Mouse (Mus musculus): Measurements from ENCODE around the gene Slc25a11. TPM values are rescaled to one million over a fixed set of nuclear protein-coding genes. Genes with fewer than 3 reads are reported as not detected.

Slc25a11 gene
- polyA plus RNA-seq, 1 experiment from 2014 or later = 158 TPM

GRCm38 (mm10) chr11:70647716-70648420 lies 589 bp upstream of the Slc25a11 start:
- Histone ChIP-seq H3K27me3 (ENCODE audit: control insufficient read depth, insufficient read depth, low read length) (no peaks in the 10 kb centered on the region), H3K9ac (peak overlapping the region; percentile 80), H3K27ac (peak overlapping the region; percentile 88), H3K9me3 (ENCODE audit: control insufficient read depth, low read length) (no peaks in the 10 kb centered on the region), H3K36me3 (replicated peaks; ENCODE audit: control insufficient read depth, insufficient read depth) (peaks cover 73% of the 10 kb centered on the region), H3K4me1 (replicated peaks; ENCODE audit: control insufficient read depth, insufficient read depth, low read length) (peaks cover 30% of the 10 kb centered on the region), H3K4me2 (replicated peaks) (peak overlapping the region; percentile 100), H3K4me3 (replicated peaks; ENCODE audit: low read length) (peak overlapping the region; percentile 74)
- DNase-seq (ENCODE audit: low spot score) (no peak), ATAC-seq (ENCODE audit: low FRiP score) (peak; percentile 1; the same call in 1 of the 2 replicates)
- WGBS = 4% methylated on average over 28 of the region's 28 CpGs

- Histone ChIP-seq H3K27me3 (ENCODE audit: control insufficient read depth, insufficient read depth, low read length) (no peaks in the 10 kb centered on the region), H3K9ac (peak overlapping the region; percentile 94), H3K4me1 (replicated peaks; ENCODE audit: control insufficient read depth, insufficient read depth, low read length) (peaks cover 24% of the 10 kb centered on the region), H3K9me3 (ENCODE audit: control insufficient read depth, low read length) (no peaks in the 10 kb centered on the region), H3K27ac (peak overlapping the region; percentile 91), H3K36me3 (replicated peaks; ENCODE audit: control insufficient read depth, insufficient read depth) (peaks cover 60% of the 10 kb centered on the region), H3K4me3 (replicated peaks; ENCODE audit: low read length) (peak overlapping the region; percentile 74), H3K4me2 (replicated peaks) (peak overlapping the region; percentile 82)
- DNase-seq (ENCODE audit: low spot score) = no peak
- peak; percentile 2; the same call in 1 of the 2 replicates for ATAC-seq (ENCODE audit: low FRiP score)
- 22% methylated on average over 3 of the region's 3 CpGs for WGBS
Measured at GRCm38 (mm10) chr11:70646259-70646555, 1.1 kb downstream of the Slc25a11 start.

GRCm38 (mm10) chr11:70645461-70646258 lies 1.6 kb downstream of the Slc25a11 start:
- Histone ChIP-seq H3K36me3 (replicated peaks; ENCODE audit: control insufficient read depth, insufficient read depth) (peaks cover 55% of the 10 kb centered on the region), H3K27ac (peak overlapping the region; percentile 91; the same call in 1 of the 2 replicates), H3K4me1 (replicated peaks; ENCODE audit: control insufficient read depth, insufficient read depth, low read length) (peaks cover 24% of the 10 kb centered on the region), H3K27me3 (ENCODE audit: control insufficient read depth, insufficient read depth, low read length) (no peaks in the 10 kb centered on the region), H3K4me2 (replicated peaks) (peak overlapping the region; percentile 82), H3K4me3 (replicated peaks; ENCODE audit: low read length) (peak overlapping the region; percentile 74), H3K9ac (peak overlapping the region; percentile 94), H3K9me3 (ENCODE audit: control insufficient read depth, low read length) (no peaks in the 10 kb centered on the region)
- WGBS = 91% methylated on average over 12 of the region's 12 CpGs
- no peak for DNase-seq (ENCODE audit: low spot score)
- no peak for ATAC-seq (ENCODE audit: low FRiP score)

- Histone ChIP-seq H3K36me3 (replicated peaks; ENCODE audit: control insufficient read depth, insufficient read depth) (peaks cover 45% of the 10 kb centered on the region), H3K9ac (no peak overlapping the region), H3K9me3 (ENCODE audit: control insufficient read depth, low read length) (no peaks in the 10 kb centered on the region), H3K4me1 (replicated peaks; ENCODE audit: control insufficient read depth, insufficient read depth, low read length) (peaks cover 24% of the 10 kb centered on the region), H3K4me2 (replicated peaks) (no peak overlapping the region), H3K4me3 (replicated peaks; ENCODE audit: low read length) (no peak overlapping the region), H3K27ac (no peak overlapping the region), H3K27me3 (ENCODE audit: control insufficient read depth, insufficient read depth, low read length) (no peaks in the 10 kb centered on the region)
- WGBS = 96% methylated on average over 8 of the region's 8 CpGs
- ATAC-seq (ENCODE audit: low FRiP score) (no peak), DNase-seq (ENCODE audit: low spot score) (no peak)
Measured at GRCm38 (mm10) chr11:70644564-70645103, 2.6 kb downstream of the Slc25a11 start.

GRCm38 (mm10) chr11:70643051-70643450 lies 4.2 kb downstream of the Slc25a11 start:
- DNase-seq (ENCODE audit: low spot score) = no peak
- no peak overlapping the region for H3K27ac ChIP-seq
- no peaks in the 10 kb centered on the region for H3K27me3 ChIP-seq (ENCODE audit: control insufficient read depth, insufficient read depth, low read length)
- H3K36me3 ChIP-seq (replicated peaks; ENCODE audit: control insufficient read depth, insufficient read depth) = peaks cover 30% of the 10 kb centered on the region
- no peaks in the 10 kb centered on the region for H3K9me3 ChIP-seq (ENCODE audit: control insufficient read depth, low read length)
- no peak overlapping the region for H3K9ac ChIP-seq
- no peak overlapping the region for H3K4me2 ChIP-seq (replicated peaks)
- no peak for ATAC-seq (ENCODE audit: low FRiP score)
- no peak overlapping the region for H3K4me3 ChIP-seq (replicated peaks; ENCODE audit: low read length)
- H3K4me1 ChIP-seq (replicated peaks; ENCODE audit: control insufficient read depth, insufficient read depth, low read length) = peaks cover 17% of the 10 kb centered on the region
- WGBS = 96% methylated on average over 6 of the region's 6 CpGs

GRCm38 (mm10) chr11:70641241-70641640 lies 6.0 kb downstream of the Slc25a11 start:
- Histone ChIP-seq H3K27me3 (ENCODE audit: control insufficient read depth, insufficient read depth, low read length) (no peaks in the 10 kb centered on the region), H3K27ac (no peak overlapping the region), H3K36me3 (replicated peaks; ENCODE audit: control insufficient read depth, insufficient read depth) (peaks cover 30% of the 10 kb centered on the region), H3K4me3 (replicated peaks; ENCODE audit: low read length) (no peak overlapping the region), H3K4me1 (replicated peaks; ENCODE audit: control insufficient read depth, insufficient read depth, low read length) (peaks cover 12% of the 10 kb centered on the region), H3K9me3 (ENCODE audit: control insufficient read depth, low read length) (no peaks in the 10 kb centered on the region), H3K9ac (no peak overlapping the region), H3K4me2 (replicated peaks) (no peak overlapping the region)
- 86% methylated on average over 7 of the region's 7 CpGs for WGBS
- ATAC-seq (ENCODE audit: low FRiP score) = no peak
- DNase-seq (ENCODE audit: low spot score) = no peak

- Histone ChIP-seq H3K27ac (no peak overlapping the region), H3K4me2 (replicated peaks) (no peak overlapping the region), H3K4me3 (replicated peaks; ENCODE audit: low read length) (no peak overlapping the region), H3K4me1 (replicated peaks; ENCODE audit: control insufficient read depth, insufficient read depth, low read length) (no peaks in the 10 kb centered on the region; the same call in 1 of the 2 replicates), H3K36me3 (replicated peaks; ENCODE audit: control insufficient read depth, insufficient read depth) (peaks cover 24% of the 10 kb centered on the region), H3K9ac (no peak overlapping the region), H3K9me3 (ENCODE audit: control insufficient read depth, low read length) (no peaks in the 10 kb centered on the region), H3K27me3 (ENCODE audit: control insufficient read depth, insufficient read depth, low read length) (no peaks in the 10 kb centered on the region)
- 81% methylated on average over 8 of the region's 8 CpGs for WGBS
- no peak for DNase-seq (ENCODE audit: low spot score)
- no peak for ATAC-seq (ENCODE audit: low FRiP score)
Measured at GRCm38 (mm10) chr11:70639976-70640375, 7.3 kb downstream of the Slc25a11 start.

- WGBS = 53% methylated on average over 5 of the region's 5 CpGs
- H3K27me3 ChIP-seq (ENCODE audit: control insufficient read depth, insufficient read depth, low read length) = no peaks in the 10 kb centered on the region
- ATAC-seq (ENCODE audit: low FRiP score) (no peak), DNase-seq (ENCODE audit: low spot score) (no peak)
- H3K9me3 ChIP-seq (ENCODE audit: control insufficient read depth, low read length) = no peaks in the 10 kb centered on the region
- H3K4me3 ChIP-seq (replicated peaks; ENCODE audit: low read length) = no peak within 1 kb of the TSS
- no peaks in the 10 kb centered on the region for H3K4me1 ChIP-seq (replicated peaks; ENCODE audit: control insufficient read depth, insufficient read depth, low read length)
- H3K27ac ChIP-seq = no peak within 1 kb of the TSS
- H3K9ac ChIP-seq = no peak within 1 kb of the TSS
- peaks cover 12% of the 10 kb centered on the region; the same call in 1 of the 2 replicates for H3K36me3 ChIP-seq (replicated peaks; ENCODE audit: control insufficient read depth, insufficient read depth)
- H3K4me2 ChIP-seq (replicated peaks) = no peak within 1 kb of the TSS
Measured at GRCm38 (mm10) chr11:70638714-70639278, 8.5 kb downstream of the Slc25a11 start, which contains the start of gene Gp1ba. Gene Gp1ba (plus strand): TSS chr11:70639122.

GRCm38 (mm10) chr11:70638293-70638692 lies 9.0 kb downstream of the Slc25a11 start:
- Histone ChIP-seq H3K27me3 (ENCODE audit: control insufficient read depth, insufficient read depth, low read length) (no peaks in the 10 kb centered on the region), H3K9ac (no peak overlapping the region), H3K27ac (no peak overlapping the region), H3K4me2 (replicated peaks) (no peak overlapping the region), H3K9me3 (ENCODE audit: control insufficient read depth, low read length) (no peaks in the 10 kb centered on the region), H3K4me3 (replicated peaks; ENCODE audit: low read length) (no peak overlapping the region), H3K36me3 (replicated peaks; ENCODE audit: control insufficient read depth, insufficient read depth) (peaks cover 8% of the 10 kb centered on the region; the same call in 1 of the 2 replicates), H3K4me1 (replicated peaks; ENCODE audit: control insufficient read depth, insufficient read depth, low read length) (no peaks in the 10 kb centered on the region)
- 95% methylated on average over 1 of the region's 1 CpGs for WGBS
- DNase-seq (ENCODE audit: low spot score) = no peak
- no peak for ATAC-seq (ENCODE audit: low FRiP score)

All from hindbrain, embryonic 14.5 days (tissue).